Mouse (Mus musculus) stomach, postnatal 0 days (tissue): ENCODE data around the gene Rsrc1. TPM values are rescaled to one million over a fixed set of nuclear protein-coding genes. Genes with fewer than 3 reads are reported as not detected.

Experiments used
- ATAC-seq: fragments of 200-750 bp; cut with Nextera tagmentation; 2 replicates; pipeline ENCODE4 v1.8.0; 2017; ENCODE audit not compliant: low FRiP score, low TSS enrichment
- DNase-seq: peaks from one replicate; pipeline ENCODE4 v3.0.0-alpha.2; 2016; ENCODE audit warnings: low spot score
- H3K27ac ChIP-seq: fragments of 300-500 bp; sonication (generic); replicated peaks from 2 replicates; pipeline ENCODE4 v1.5.1; 2014; ENCODE audit warnings: mild to moderate bottlenecking, control low read depth
- H3K27me3 ChIP-seq: fragments of 300-500 bp; sonication (generic); 2 replicates; pipeline ENCODE4 v1.6.1; 2014; ENCODE audit warnings: low read length; ENCODE audit not compliant: control insufficient read depth, insufficient read depth
- H3K36me3 ChIP-seq: fragments of 300-500 bp; sonication (generic); 2 replicates; pipeline ENCODE4 v1.6.1; 2014; ENCODE audit warnings: low read length, mixed read lengths; ENCODE audit not compliant: control insufficient read depth, insufficient read depth
- H3K4me1 ChIP-seq: fragments of 300-500 bp; sonication (generic); replicated peaks from 2 replicates; pipeline ENCODE4 v1.6.1; 2014; ENCODE audit warnings: antibody characterized with exemption; ENCODE audit not compliant: control insufficient read depth, insufficient read depth
- H3K4me2 ChIP-seq: fragments of 300-500 bp; sonication (generic); replicated peaks from 2 replicates; pipeline ENCODE4 v1.6.1; 2014; ENCODE audit warnings: low read depth, mild to moderate bottlenecking, control low read depth, moderate library complexity
- H3K4me3 ChIP-seq: fragments of 300-500 bp; sonication (generic); 2 replicates; pipeline ENCODE4 v1.5.1; 2014; ENCODE audit warnings: low read depth, low read length, control low read depth
- H3K9ac ChIP-seq: fragments of 300-500 bp; sonication (generic); 2 replicates; pipeline ENCODE4 v1.6.1; 2014; ENCODE audit warnings: mild to moderate bottlenecking, low read length, control low read depth, mixed read lengths
- H3K9me3 ChIP-seq: fragments of 300-500 bp; sonication (generic); 2 replicates; pipeline ENCODE4 v1.6.1; 2016; ENCODE audit warnings: low read length; ENCODE audit not compliant: control insufficient read depth
- CTCF ChIP-seq: IDR thresholded peaks from 2 replicates; pipeline ENCODE4 v1.5.1; 2016; ENCODE audit warnings: antibody characterized with exemption, low read depth, mild to moderate bottlenecking, moderate library complexity
- EP300 ChIP-seq: optimal IDR thresholded peaks from 2 replicates; pipeline ENCODE3; 2016; ENCODE audit warnings: antibody characterized with exemption
- WGBS: fragments of 180-500 bp; shearing (Covaris S2); extraction: QIAGEN DNeasy Blood & Tissue Kit; methylation state at CpG from one replicate; pipeline ENCODE4 v1.1.7; 2014; 5-methylcytosine and 5-hydroxymethylcytosine counted together
- polyA plus RNA-seq: library from polyadenylated mRNA; unstranded; fragments of >200 nt; fragmentation: Nextera tagmentation; extraction: Ambion mirVana; gene quantifications from 2 replicates; pipeline ENCODE4 v1.2.1, GENCODE M21; 2015

Rsrc1 gene
- polyA plus RNA-seq, 1 experiment from 2014 or later = 15.1 TPM

DNA sequence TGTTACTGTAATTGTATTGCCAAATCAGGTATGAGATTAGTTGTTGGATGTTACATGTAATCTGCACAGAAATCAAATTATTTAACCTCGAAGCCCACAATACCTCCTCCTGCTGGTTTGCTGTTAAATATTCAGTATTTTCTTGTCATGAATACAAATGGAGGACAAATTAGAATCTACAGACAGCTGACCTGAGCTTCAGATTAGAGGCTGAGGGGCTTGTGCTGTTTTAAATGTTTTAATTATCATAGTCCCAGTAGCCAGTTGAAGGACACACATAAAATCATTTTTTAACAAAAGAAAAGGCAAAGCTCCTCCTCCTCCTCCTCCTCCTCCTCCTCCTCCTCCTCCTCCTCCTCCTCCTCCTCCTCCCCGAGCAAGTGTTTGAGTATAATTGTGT, 327.5 kb downstream of the Rsrc1 start:
- TF ChIP-seq CTCF (no peak), EP300 (no peak)
- no peak for ATAC-seq
- 88% methylated on average over 1 of the region's 2 CpGs for WGBS

DNA sequence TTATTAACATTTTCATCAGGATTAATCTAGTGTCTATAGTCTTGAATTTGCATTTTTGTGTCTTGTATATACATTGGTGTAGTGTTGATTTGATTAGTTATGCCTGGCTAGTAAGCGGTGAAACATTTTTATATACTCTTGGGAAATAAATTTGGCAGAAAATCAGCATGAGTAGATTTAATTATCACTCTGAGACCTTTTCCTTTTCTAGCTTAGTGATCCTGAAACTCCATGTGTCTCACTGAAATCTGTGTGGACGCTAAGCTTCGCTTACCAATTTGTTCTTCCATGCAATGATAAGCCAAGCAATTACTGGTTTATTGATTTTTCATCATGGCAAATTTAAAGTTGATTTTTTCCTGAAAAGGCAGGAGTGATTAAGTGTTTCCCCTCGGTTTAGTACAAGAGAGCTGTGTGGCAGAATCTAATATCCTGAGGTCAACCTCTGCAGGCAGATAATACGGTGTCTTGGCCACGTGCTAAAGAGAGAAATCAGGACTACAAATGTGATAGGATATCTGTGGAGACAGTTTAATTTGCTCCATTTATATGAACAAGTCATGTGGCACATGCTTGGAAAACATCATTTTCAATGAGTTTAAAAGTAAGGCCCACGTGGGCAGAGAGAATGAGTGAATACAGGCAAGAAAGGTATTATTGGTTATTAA, 328.6 kb downstream of the Rsrc1 start:
- no peaks in the 10 kb centered on the region for H3K4me1 ChIP-seq
- no peak overlapping the region for H3K27ac ChIP-seq
- H3K4me3 ChIP-seq = no peak overlapping the region
- H3K36me3 ChIP-seq = no peaks in the 10 kb centered on the region
- ATAC-seq (no peak), DNase-seq (no peak)
- WGBS = 67% methylated on average over 7 of the region's 7 CpGs
- no peak overlapping the region for H3K4me2 ChIP-seq
- no peaks in the 10 kb centered on the region for H3K9me3 ChIP-seq
- H3K27me3 ChIP-seq = no peaks in the 10 kb centered on the region
- no peak overlapping the region for H3K9ac ChIP-seq
- TF ChIP-seq CTCF (no peak), EP300 (no peak)

More for the DNA sequence above, 327.5 kb downstream of the Rsrc1 start:
- Histone ChIP-seq H3K4me2 (no peak overlapping the region), H3K4me3 (no peak overlapping the region), H3K36me3 (no peaks in the 10 kb centered on the region), H3K4me1 (no peaks in the 10 kb centered on the region), H3K27me3 (no peaks in the 10 kb centered on the region), H3K9me3 (no peaks in the 10 kb centered on the region), H3K27ac (no peak overlapping the region), H3K9ac (no peak overlapping the region)
- no peak for DNase-seq

DNA sequence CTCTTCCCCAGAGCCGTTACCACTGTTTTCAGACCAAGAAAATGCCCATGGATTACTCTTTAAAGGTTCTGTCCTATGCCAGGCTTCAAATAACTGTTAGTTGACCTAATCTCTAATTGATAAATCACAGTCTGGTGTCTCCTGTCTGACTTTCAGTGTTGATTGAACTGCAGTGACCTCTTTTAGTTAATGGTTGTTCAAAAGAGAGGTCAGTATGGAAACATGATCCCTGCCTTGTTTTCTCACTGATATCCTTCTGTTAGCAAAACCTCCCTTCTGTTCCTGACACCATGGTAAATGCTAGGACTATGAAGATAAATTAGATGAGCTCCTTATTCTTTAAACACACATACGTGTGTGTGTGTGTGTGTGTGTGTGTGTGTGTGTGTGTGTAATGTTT, 330.2 kb downstream of the Rsrc1 start:
- Histone ChIP-seq H3K27ac (no peak overlapping the region), H3K9me3 (no peaks in the 10 kb centered on the region), H3K4me1 (no peaks in the 10 kb centered on the region), H3K4me2 (no peak overlapping the region), H3K9ac (no peak overlapping the region), H3K27me3 (no peaks in the 10 kb centered on the region), H3K36me3 (no peaks in the 10 kb centered on the region), H3K4me3 (no peak overlapping the region)
- no peak for DNase-seq
- 34% methylated on average over 2 of the region's 2 CpGs for WGBS
- no peak for ATAC-seq
- TF ChIP-seq CTCF (no peak), EP300 (no peak)

DNA sequence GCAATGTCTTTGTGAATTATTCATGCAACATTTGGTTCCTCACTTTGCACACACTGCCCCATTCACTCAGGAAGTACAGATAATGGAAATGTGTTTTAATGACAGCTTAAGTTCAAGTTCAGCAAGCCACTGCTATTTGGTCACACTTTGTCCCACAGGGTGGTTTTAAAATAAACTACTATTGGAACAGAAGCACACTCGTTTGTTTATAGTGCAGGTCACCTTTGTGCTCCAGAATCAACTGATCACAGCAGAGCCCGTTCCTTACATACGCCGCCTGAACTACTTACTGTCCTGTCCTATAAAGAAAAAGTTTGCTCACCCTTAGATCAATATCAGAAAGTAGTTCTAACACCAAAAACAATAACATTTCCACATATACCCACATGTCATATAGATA, 341.2 kb downstream of the Rsrc1 start:
- Histone ChIP-seq H3K4me2 (no peak overlapping the region), H3K36me3 (no peaks in the 10 kb centered on the region), H3K9ac (no peak overlapping the region), H3K4me3 (no peak overlapping the region), H3K4me1 (no peaks in the 10 kb centered on the region), H3K9me3 (no peaks in the 10 kb centered on the region), H3K27ac (no peak overlapping the region), H3K27me3 (no peaks in the 10 kb centered on the region)
- TF ChIP-seq EP300 = no peak
- TF ChIP-seq CTCF = no peak
- DNase-seq (no peak), ATAC-seq (no peak)
- 70% methylated on average over 4 of the region's 4 CpGs for WGBS

DNA sequence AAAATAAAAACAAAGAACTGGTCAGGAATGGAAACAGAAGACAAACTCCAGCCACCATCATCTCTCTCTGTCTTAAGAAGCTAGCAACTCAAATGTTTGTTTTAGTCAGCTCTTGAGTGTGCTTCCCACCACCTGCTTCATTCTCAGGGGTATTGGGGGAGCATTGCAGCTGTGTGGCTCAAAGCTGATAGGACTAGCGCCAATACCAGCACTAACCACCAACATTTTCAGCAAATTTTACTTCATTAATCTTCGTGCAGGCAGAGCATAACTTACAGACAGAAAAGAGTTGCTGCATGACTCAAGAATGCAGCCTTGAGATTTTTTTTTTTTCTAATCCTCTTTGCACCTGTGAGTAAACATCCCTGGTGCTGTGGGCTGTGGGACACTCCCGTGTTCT, 358.4 kb downstream of the Rsrc1 start:
- TF ChIP-seq EP300 (no peak), CTCF (no peak)
- Histone ChIP-seq H3K4me1 (no peaks in the 10 kb centered on the region), H3K4me3 (no peak overlapping the region), H3K9ac (no peak overlapping the region), H3K27ac (no peak overlapping the region), H3K36me3 (no peaks in the 10 kb centered on the region), H3K27me3 (no peaks in the 10 kb centered on the region), H3K4me2 (no peak overlapping the region), H3K9me3 (no peaks in the 10 kb centered on the region)
- no peak for ATAC-seq
- no peak for DNase-seq
- WGBS = 36% methylated on average over 3 of the region's 3 CpGs

DNA sequence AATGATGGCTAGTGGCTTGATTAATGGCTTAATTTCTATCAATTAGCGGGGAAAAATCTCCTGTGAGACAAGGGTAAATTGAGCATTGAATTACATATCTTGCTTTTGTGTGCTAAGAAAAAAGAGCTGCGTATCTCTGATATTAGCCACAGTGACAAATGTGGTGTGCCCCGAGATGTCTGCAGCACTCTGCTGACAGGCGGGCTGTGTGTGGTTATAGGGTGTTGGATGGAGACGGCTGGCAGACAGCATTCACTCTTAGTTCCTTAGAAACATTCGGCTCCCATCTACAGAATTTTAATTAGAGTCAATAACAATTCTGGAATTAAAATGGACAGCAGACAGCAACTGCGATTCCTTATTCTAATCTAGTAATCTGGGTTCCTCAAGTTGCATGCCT, 359.7 kb downstream of the Rsrc1 start:
- Histone ChIP-seq H3K27ac (no peak overlapping the region), H3K4me1 (no peaks in the 10 kb centered on the region), H3K9me3 (no peaks in the 10 kb centered on the region), H3K9ac (no peak overlapping the region), H3K4me2 (no peak overlapping the region), H3K27me3 (no peaks in the 10 kb centered on the region), H3K36me3 (no peaks in the 10 kb centered on the region), H3K4me3 (no peak overlapping the region)
- DNase-seq = no peak
- 74% methylated on average over 7 of the region's 7 CpGs for WGBS
- ATAC-seq = no peak
- TF ChIP-seq CTCF (no peak), EP300 (no peak)
